Mouse (Mus musculus) CH12.LX (cell line): ENCODE measurements around the gene Tbc1d16. TPM values are rescaled to one million over a fixed set of nuclear protein-coding genes. Genes with fewer than 3 reads are reported as not detected.

ENCODE experiments used
- DNase-seq: peaks from one replicate; pipeline ENCODE4 v3.0.0-alpha.2; 2013; ENCODE audit errors: extremely low read depth
- H3K27ac ChIP-seq: 2 replicates; pipeline ENCODE4 v1.5.1; 2012; ENCODE audit warnings: low read depth, mild to moderate bottlenecking, control low read depth, moderate library complexity; ENCODE audit not compliant: insufficient read depth
- H3K27me3 ChIP-seq: replicated peaks from 2 replicates; pipeline ENCODE3; 2012; ENCODE audit warnings: inconsistent platforms
- H3K36me3 ChIP-seq, 2 experiments: replicated peaks in 1 of 2; 2 replicates each; pipeline versions ENCODE3 to v1.6.1; 2012; ENCODE audit warnings: inconsistent platforms in 1 of 2, low read length in 1 of 2, mild to moderate bottlenecking in 1 of 2, mixed read lengths in 1 of 2, moderate library complexity in 1 of 2; ENCODE audit not compliant: control insufficient read depth in 1 of 2, insufficient read depth in 1 of 2
- H3K4me1 ChIP-seq, 2 experiments: 2 replicates each; pipeline ENCODE4 v1.6.1; 2012; ENCODE audit warnings: inconsistent platforms in 1 of 2, moderate library complexity in 1 of 2; ENCODE audit not compliant: insufficient read depth in 2 of 2, control insufficient read depth in 1 of 2
- H3K4me2 ChIP-seq: 2 replicates; pipeline ENCODE4 v1.6.1; 2012; ENCODE audit warnings: low read depth, mild to moderate bottlenecking, control low read depth; ENCODE audit not compliant: poor library complexity, insufficient read depth, severe bottlenecking
- H3K4me3 ChIP-seq, 3 experiments: fragments of 150-350 bp in 1 of 3; sonication (generic) in 1 of 3; replicated peaks in 1 of 3; 2 replicates each; pipeline versions ENCODE3 to v1.5.1; 2011 to 2012; ENCODE audit warnings: low read depth in 2 of 3, low read length in 2 of 3, mild to moderate bottlenecking in 2 of 3, moderate library complexity in 2 of 3, control low read depth in 1 of 3, improper control_type of control experiment in 1 of 3, inconsistent platforms in 1 of 3, mixed read lengths in 1 of 3; ENCODE audit not compliant: poor library complexity in 1 of 3
- H3K79me2 ChIP-seq: replicated peaks from 2 replicates; pipeline ENCODE4 v1.6.1; 2012; ENCODE audit warnings: mild to moderate bottlenecking, moderate library complexity; ENCODE audit not compliant: control insufficient read depth, poor library complexity, insufficient read depth, severe bottlenecking; ENCODE audit errors: extremely low read depth
- H3K9ac ChIP-seq: 2 replicates; pipeline ENCODE4 v1.6.1; 2012; ENCODE audit warnings: low read depth, mild to moderate bottlenecking, control low read depth, moderate library complexity; ENCODE audit not compliant: insufficient read depth
- H3K9me3 ChIP-seq: replicated peaks from 2 replicates; pipeline ENCODE3; 2012; ENCODE audit warnings: low read length, inconsistent platforms, mixed read lengths
- BHLHE40 ChIP-seq: IDR thresholded peaks from 2 replicates; pipeline ENCODE4 v1.6.1; 2011; ENCODE audit warnings: mild to moderate bottlenecking, low read depth, low read length, improper control_type of control experiment
- CHD1 ChIP-seq: IDR thresholded peaks from 2 replicates; pipeline ENCODE4 v1.6.1; 2012; ENCODE audit warnings: low read depth, low read length, improper control_type of control experiment, inconsistent platforms
- CHD2 ChIP-seq: IDR thresholded peaks from 2 replicates; pipeline ENCODE4 v1.6.1; 2011; ENCODE audit warnings: low read length, improper control_type of control experiment
- CTCF ChIP-seq, 2 experiments: IDR thresholded peaks in 1 of 2; conservative IDR thresholded peaks in 1 of 2; 2 replicates each; pipeline ENCODE4 v1.5.1; 2011 to 2012; ENCODE audit warnings: low read depth in 2 of 2, low read length in 2 of 2, improper control_type of control experiment in 1 of 2, inconsistent platforms in 1 of 2, mild to moderate bottlenecking in 1 of 2, moderate library complexity in 1 of 2
- ELF1 ChIP-seq: IDR thresholded peaks from 2 replicates; pipeline ENCODE4 v1.6.1; 2014; ENCODE audit warnings: low read depth, mild to moderate bottlenecking, inconsistent platforms, low read length, improper control_type of control experiment
- EP300 ChIP-seq: IDR thresholded peaks from 2 replicates; pipeline ENCODE4 v1.6.1; 2011; ENCODE audit warnings: low read length, improper control_type of control experiment
- ETS1 ChIP-seq: conservative IDR thresholded peaks from 2 replicates; pipeline ENCODE4 v1.6.1; 2012; ENCODE audit warnings: low read depth, mild to moderate bottlenecking, inconsistent platforms, low read length, improper control_type of control experiment, moderate library complexity
- GABPA ChIP-seq: IDR thresholded peaks from 2 replicates; pipeline ENCODE4 v1.6.1; 2012; ENCODE audit warnings: low read depth, low read length, improper control_type of control experiment, inconsistent platforms; ENCODE audit not compliant: insufficient replicate concordance
- HCFC1 ChIP-seq: IDR thresholded peaks from 2 replicates; pipeline ENCODE4 v1.6.1; 2012; ENCODE audit warnings: low read depth, mild to moderate bottlenecking, inconsistent platforms, low read length, improper control_type of control experiment
- IRF4 ChIP-seq: IDR thresholded peaks from 2 replicates; pipeline ENCODE4 v1.6.1; 2014; ENCODE audit warnings: low read depth, mild to moderate bottlenecking, inconsistent platforms, low read length, improper control_type of control experiment
- JUN ChIP-seq: IDR thresholded peaks from 2 replicates; pipeline ENCODE4 v1.6.1; 2011; ENCODE audit warnings: low read depth, mild to moderate bottlenecking, low read length, improper control_type of control experiment, moderate library complexity; ENCODE audit not compliant: insufficient read depth
- JUND ChIP-seq: conservative IDR thresholded peaks from 2 replicates; pipeline ENCODE4 v1.6.1; 2011; ENCODE audit warnings: low read depth, low read length, improper control_type of control experiment
- KAT2A ChIP-seq: IDR thresholded peaks from 2 replicates; pipeline ENCODE4 v1.6.1; 2012; ENCODE audit warnings: low read length, improper control_type of control experiment, inconsistent platforms; ENCODE audit not compliant: insufficient replicate concordance
- MAFK ChIP-seq: IDR thresholded peaks from 2 replicates; pipeline ENCODE4 v1.6.1; 2011; ENCODE audit warnings: low read length, improper control_type of control experiment; ENCODE audit not compliant: insufficient replicate concordance
- MAX ChIP-seq: IDR thresholded peaks from 2 replicates; pipeline ENCODE4 v1.6.1; 2011; ENCODE audit warnings: low read length, improper control_type of control experiment
- MXI1 ChIP-seq: IDR thresholded peaks from 2 replicates; pipeline ENCODE4 v1.6.1; 2011; ENCODE audit warnings: mild to moderate bottlenecking, low read depth, low read length, improper control_type of control experiment
- MYC ChIP-seq: IDR thresholded peaks from 2 replicates; pipeline ENCODE4 v1.6.1; 2011; ENCODE audit warnings: low read depth, mild to moderate bottlenecking, improper control_type of control experiment, low read length
- NRF1 ChIP-seq: IDR thresholded peaks from 2 replicates; pipeline ENCODE4 v1.6.1; 2014; ENCODE audit warnings: low read depth, mild to moderate bottlenecking, inconsistent platforms, low read length, improper control_type of control experiment, moderate library complexity
- PAX5 ChIP-seq: IDR thresholded peaks from 2 replicates; pipeline ENCODE4 v1.6.1; 2012; ENCODE audit warnings: low read length, inconsistent platforms, mixed read lengths
- POLR2AphosphoS2 ChIP-seq: IDR thresholded peaks from 2 replicates; pipeline ENCODE4 v1.6.1; 2011; ENCODE audit warnings: low read depth, low read length, improper control_type of control experiment
- SIN3A ChIP-seq: IDR thresholded peaks from 2 replicates; pipeline ENCODE4 v1.6.1; 2012; ENCODE audit warnings: low read length, improper control_type of control experiment, inconsistent platforms
- SMC3 ChIP-seq: IDR thresholded peaks from 2 replicates; pipeline ENCODE4 v1.6.1; 2011; ENCODE audit warnings: low read depth, low read length, improper control_type of control experiment
- TBP ChIP-seq: conservative IDR thresholded peaks from 2 replicates; pipeline ENCODE4 v1.6.1; 2011; ENCODE audit warnings: low read depth, low read length, improper control_type of control experiment
- UBTF ChIP-seq: IDR thresholded peaks from 2 replicates; pipeline ENCODE4 v1.6.1; 2012; ENCODE audit warnings: low read depth, mild to moderate bottlenecking, inconsistent platforms, low read length, improper control_type of control experiment, moderate library complexity
- ZC3H11A ChIP-seq: IDR thresholded peaks from 2 replicates; pipeline ENCODE4 v1.6.1; 2012; ENCODE audit warnings: low read depth, mild to moderate bottlenecking, inconsistent platforms, low read length, improper control_type of control experiment
- dilution Hi-C: fragments of 300-500 bp; cut with MboI; formaldehyde crosslinking; loops from 2 replicates; pipeline ENCODE4 v1.14.3; 2020; ENCODE audit warnings: low sequenced_read_pairs; ENCODE audit not compliant: extremely low pct_unique_long_range_greater_than_20kb, extremely low pct_ligation_motif_present
- in situ Hi-C: fragments of 300-500 bp; cut with MboI; formaldehyde crosslinking; loops from 3 replicates; pipeline ENCODE4 v1.14.3; 2019; ENCODE audit warnings: low sequenced_read_pairs, low pct_ligation_motif_present, low pct_unique_long_range_greater_than_20kb, mixed read lengths
- polyA plus RNA-seq: library from polyadenylated mRNA; unstranded; fragments of >175 nt; gene quantifications from 2 replicates; pipeline ENCODE4 v1.2.1, GENCODE M21; 2012; ENCODE audit warnings: low read depth; ENCODE audit not compliant: insufficient read length
- total RNA-seq, 2 experiments: library from RNA; depleted of rRNA; stranded (reverse); fragments of 300-350 nt in 1 of 2; fragments of >200 nt in 1 of 2; gene quantifications; 2 replicates each; pipeline ENCODE4 v1.2.3; 2012 to 2014

Gene Tbc1d16
- total and polyA plus RNA-seq, 3 experiments = 0.79 to 15.9 (median 2.7) TPM

DNA sequence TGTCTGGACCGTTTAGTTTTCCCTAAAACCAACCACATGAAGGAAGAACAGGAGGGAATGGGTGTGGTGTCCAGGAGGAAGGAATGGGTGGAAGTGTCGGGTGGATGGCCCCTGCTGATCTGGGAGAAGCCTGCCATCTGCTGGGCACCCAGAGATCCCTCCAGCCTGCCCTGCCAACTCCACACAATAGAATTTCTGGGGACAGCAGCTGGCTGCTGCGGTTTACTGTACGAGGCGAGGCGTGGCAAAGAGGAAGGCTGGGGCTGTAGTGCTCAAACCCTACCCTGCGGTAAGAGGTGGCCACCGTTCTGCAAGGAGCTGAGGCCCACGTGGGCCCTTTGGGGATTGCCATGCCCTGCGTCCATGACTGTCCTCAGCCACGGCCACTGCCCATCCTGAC lies 37.8 kb downstream of the Tbc1d16 start (continued):
- TF ChIP-seq NRF1 (peak; percentile 55), IRF4 (peak; percentile 92), MXI1 (peak; percentile 98), JUN (no peak; the same call in 1 of the 2 replicates), MYC (peak; percentile 93), PAX5 (no peak), JUND (no peak), SMC3 (peak; percentile 99), KAT2A (0 out of 2 replicates have a peak, but pooled peaks have one; percentile 12), HCFC1 (peak; percentile 55; the same call in 1 of the 2 replicates), TBP (peak; percentile 56; the same call in 1 of the 2 replicates), CHD2 (no peak), BHLHE40 (peak; percentile 90), GABPA (no peak), MAFK (0 out of 2 replicates have a peak, but pooled peaks have one; percentile 32), ELF1 (peak; percentile 63; the same call in 1 of the 2 replicates), SIN3A (peak; percentile 96), POLR2AphosphoS2 (no peak), UBTF (peak; percentile 70; the same call in 1 of the 2 replicates), ETS1 (peak; percentile 97), ZC3H11A (peak; percentile 93), CTCF (conservative IDR thresholded peaks at IDR 0.05 in 1 of 2, IDR thresholded peaks at IDR 0.05 in 1 of 2; ENCODE audit: low read depth in 2 of 2, low read length in 2 of 2) (peak; percentile 50 to 98; a peak in 3 of 4 replicates)

DNA sequence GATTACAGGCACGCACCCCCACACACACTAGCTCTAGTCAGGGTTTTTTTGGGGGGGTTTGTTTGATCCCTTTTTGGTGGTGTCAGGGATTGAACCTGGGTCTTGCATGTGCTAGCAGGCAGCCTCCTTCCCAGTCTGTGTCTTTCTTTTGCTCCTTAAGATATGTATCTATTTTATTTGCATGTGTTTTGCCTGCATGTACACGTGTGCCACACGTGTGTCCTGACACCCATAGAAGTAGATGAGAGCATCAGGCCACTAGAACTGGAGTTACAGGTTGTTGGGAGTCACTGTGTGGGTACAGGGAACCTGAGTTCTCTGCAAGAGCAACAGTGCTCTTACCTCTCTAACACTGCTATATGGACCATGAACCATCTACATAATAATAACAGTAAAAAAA lies 39.0 kb downstream of the Tbc1d16 start:
- DNase-seq = no peak
- Histone ChIP-seq H3K4me3 (no peak overlapping the region), H3K27ac (peak overlapping the region; percentile 37; the same call in 1 of the 2 replicates), H3K4me2 (no peak overlapping the region), H3K9ac (no peak overlapping the region), H3K4me1 (peaks cover 65 to 81% of the 10 kb centered on the region in 2 experiments), H3K27me3 (peaks cover 3% of the 10 kb centered on the region), H3K79me2 (no peaks in the 10 kb centered on the region), H3K36me3 (peaks cover 2 to 4% of the 10 kb centered on the region in 2 experiments), H3K9me3 (no peaks in the 10 kb centered on the region)
- dilution Hi-C loops = no loop called here
- in situ Hi-C loops = loop anchor here (5.0 to 10.0 kb wide), 3 partner anchors 37 to 137 kb away; no protein-coding TSS in a partner anchor
- TF ChIP-seq CHD1 (no peak), EP300 (no peak), MAX (0 out of 2 replicates have a peak, but pooled peaks have one; percentile 55), UBTF (no peak), TBP (no peak), BHLHE40 (peak; percentile 88)
